Mouse (Mus musculus): ENCODE measurements at regions not wholly inside any gene's neighbourhood (a gene's known extent, or its start where the extent isn't known, plus 50 kb on each side); places are given as distances from the start of the nearest gene placed in this dataset.
"Not testable (repeated sequence)": the region's sequence is repeated elsewhere in the genome, so short reads cannot be mapped to it uniquely, and the experiment has no call there.

DNA sequence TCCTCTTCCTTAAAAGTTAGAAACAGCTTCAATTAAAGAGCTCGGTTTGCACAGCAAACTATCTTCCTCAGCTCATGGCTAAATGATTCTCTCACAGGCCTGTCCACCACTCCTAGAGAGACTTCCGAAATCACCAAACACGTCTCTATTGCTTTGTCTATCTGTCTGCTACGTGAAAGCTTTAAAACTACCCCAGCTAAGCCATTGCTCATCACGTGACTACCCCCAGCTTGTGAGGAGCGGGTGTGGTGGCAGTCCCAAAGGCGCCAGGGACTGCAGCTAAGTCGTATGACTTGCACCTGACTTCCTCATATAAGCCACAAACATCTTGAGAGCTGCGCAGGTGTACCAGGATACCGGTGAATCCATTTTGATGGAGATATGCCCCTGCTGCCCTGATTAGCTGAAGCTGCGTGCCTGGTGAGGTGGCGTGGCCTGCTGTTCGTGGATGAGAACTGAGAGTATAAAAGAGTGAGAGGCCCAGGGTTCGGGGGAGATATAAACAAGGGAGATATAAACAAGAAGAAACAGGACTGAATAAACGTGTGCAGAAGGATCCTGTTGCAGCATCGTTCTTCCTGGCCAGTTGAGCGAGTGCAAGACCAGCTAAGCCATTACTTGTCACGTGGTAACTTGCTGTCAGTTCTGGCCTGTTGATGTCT, 105.8 kb upstream of the Intu start:
- 61% methylated on average over 16 of the region's 18 CpGs for WGBS

DNA sequence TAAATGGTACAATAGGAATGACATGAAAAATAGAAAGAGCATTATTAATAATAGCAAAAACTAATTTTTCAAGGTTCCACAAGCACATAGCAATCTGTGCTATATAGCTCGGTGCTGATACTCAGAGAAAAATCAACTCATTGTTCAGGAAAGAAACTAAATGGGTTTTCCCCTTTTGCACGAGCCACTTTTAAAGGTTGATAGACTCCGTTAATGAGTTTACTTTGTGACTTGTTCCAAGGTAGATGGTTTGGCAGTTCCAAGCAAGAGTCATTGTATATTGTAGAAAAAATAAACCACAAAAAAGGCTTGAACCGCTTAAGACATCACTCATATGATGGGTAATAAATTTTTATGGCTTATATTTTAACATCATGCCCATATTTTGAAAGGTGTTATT, 105.0 kb upstream of the Intu start:
- no peaks in the 10 kb centered on the region for H3K9me3 ChIP-seq
- 85% methylated on average over 4 of the region's 4 CpGs for WGBS
- no peak overlapping the region for H3K27ac ChIP-seq
- no peaks in the 10 kb centered on the region for H3K36me3 ChIP-seq
- H3K9ac ChIP-seq = no peak overlapping the region
- no peak overlapping the region for H3K4me2 ChIP-seq
- no peak overlapping the region for H3K4me3 ChIP-seq
- no peaks in the 10 kb centered on the region for H3K4me1 ChIP-seq (replicated peaks)
- no peaks in the 10 kb centered on the region for H3K27me3 ChIP-seq
- ATAC-seq (ENCODE audit: low FRiP score) = no peak

More for the DNA sequence above, 105.8 kb upstream of the Intu start:
- not testable (repeated sequence) for H3K36me3 ChIP-seq; H3K27ac ChIP-seq; H3K9me3 ChIP-seq; H3K27me3 ChIP-seq; ATAC-seq (ENCODE audit: low FRiP score); H3K4me1 ChIP-seq (replicated peaks); H3K9ac ChIP-seq; H3K4me3 ChIP-seq; H3K4me2 ChIP-seq

DNA sequence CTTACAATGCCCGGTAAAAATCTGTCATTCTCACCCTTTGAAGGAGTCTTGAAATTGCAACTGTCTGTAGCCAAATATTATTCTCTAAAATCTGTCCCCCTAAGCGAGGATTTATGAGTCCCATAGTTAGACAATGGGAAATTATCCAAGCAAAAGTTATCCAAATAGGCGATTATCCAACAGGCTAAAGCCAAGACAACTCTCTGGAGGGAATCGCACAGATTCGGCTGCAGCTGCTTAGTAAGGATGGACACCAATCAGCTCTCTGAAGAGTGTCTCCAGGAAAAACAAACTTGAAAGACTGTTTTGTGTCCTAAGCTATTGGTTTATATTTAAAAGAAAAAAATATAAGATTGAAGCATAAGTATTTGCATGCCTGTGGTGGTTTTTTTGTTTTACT, 103.1 kb upstream of the Intu start:
- Histone ChIP-seq H3K4me2 (no peak overlapping the region), H3K4me3 (no peak overlapping the region), H3K9ac (no peak overlapping the region), H3K27ac (no peak overlapping the region), H3K36me3 (no peaks in the 10 kb centered on the region), H3K9me3 (no peaks in the 10 kb centered on the region), H3K27me3 (no peaks in the 10 kb centered on the region), H3K4me1 (replicated peaks) (no peaks in the 10 kb centered on the region)
- 82% methylated on average over 5 of the region's 5 CpGs for WGBS
- no peak for ATAC-seq (ENCODE audit: low FRiP score)

DNA sequence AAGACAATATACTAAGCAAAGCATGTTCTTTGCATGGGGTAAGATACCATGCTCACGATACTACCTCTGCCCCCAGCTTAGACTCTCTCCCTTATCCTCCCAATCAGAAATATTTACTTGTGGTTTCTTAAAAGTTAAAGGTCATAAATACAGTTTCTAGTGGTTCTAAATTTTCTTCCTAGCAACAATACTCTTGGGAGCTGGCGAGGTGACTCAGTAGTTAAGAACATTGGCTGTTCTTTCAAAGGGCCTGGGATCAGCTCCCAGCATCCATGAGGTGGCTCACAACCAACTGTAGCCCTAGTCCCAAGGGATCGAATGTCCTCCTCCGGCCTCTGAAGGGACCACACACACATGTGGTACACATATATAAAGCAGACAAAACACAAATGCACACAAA, 92.8 kb upstream of the Intu start:
- Histone ChIP-seq H3K4me3 (no peak overlapping the region), H3K9ac (no peak overlapping the region), H3K36me3 (no peaks in the 10 kb centered on the region), H3K27me3 (no peaks in the 10 kb centered on the region), H3K4me2 (no peak overlapping the region), H3K9me3 (no peaks in the 10 kb centered on the region), H3K4me1 (replicated peaks) (no peaks in the 10 kb centered on the region), H3K27ac (no peak overlapping the region)
- ATAC-seq (ENCODE audit: low FRiP score) = no peak
- 91% methylated on average over 4 of the region's 4 CpGs for WGBS

DNA sequence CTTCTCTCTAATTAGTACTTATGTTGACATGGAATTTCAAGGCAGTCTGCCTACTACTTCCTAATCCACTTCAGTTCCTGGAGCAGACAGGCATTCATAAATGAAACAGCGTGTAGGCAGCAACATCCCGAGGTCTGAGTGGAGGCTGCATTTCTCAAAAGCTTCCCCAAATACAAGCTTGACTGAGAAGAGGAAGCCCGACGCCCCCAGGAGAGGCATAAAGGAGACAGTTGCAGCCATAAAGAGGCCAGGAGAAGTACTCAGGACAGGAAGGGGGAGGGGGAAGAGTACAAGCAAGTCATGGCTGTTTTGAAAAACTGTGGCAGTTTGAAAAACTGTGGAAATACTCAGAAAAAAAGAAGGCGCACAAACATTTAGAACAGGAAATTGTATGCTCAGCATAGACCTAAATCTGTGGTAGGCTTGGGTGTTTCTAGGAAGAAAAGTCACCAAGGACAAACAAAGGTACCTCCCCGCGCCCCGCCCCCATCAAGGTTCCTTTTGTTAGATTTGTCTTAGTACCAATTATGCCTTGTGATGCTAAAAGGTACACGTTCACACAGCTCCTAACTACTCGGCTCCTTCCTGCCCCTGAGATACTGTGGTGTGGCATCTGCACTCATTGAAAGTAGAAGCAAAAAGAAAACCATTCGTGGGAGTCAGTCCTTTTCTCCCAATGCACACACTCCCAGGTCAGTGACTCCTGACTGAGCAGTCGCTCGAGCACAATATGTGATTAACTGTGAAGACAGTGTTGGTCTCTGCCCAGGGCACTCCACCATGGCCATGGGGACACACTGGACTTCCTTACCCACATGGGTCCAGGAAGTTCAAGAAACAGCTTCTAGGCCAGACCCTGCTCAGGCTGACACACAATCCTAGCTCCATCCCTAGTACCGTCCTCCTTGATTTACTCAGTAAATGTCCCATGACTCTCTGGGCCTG, 89.7 kb upstream of the Intu start:
- Histone ChIP-seq H3K27me3 (no peaks in the 10 kb centered on the region), H3K9ac (no peak overlapping the region), H3K9me3 (no peaks in the 10 kb centered on the region), H3K27ac (no peak overlapping the region), H3K36me3 (no peaks in the 10 kb centered on the region), H3K4me1 (replicated peaks) (peaks cover 5% of the 10 kb centered on the region; the same call in 1 of the 2 replicates), H3K4me3 (no peak overlapping the region), H3K4me2 (no peak overlapping the region)
- WGBS = 51% methylated on average over 14 of the region's 14 CpGs
- ATAC-seq (ENCODE audit: low FRiP score) = no peak

DNA sequence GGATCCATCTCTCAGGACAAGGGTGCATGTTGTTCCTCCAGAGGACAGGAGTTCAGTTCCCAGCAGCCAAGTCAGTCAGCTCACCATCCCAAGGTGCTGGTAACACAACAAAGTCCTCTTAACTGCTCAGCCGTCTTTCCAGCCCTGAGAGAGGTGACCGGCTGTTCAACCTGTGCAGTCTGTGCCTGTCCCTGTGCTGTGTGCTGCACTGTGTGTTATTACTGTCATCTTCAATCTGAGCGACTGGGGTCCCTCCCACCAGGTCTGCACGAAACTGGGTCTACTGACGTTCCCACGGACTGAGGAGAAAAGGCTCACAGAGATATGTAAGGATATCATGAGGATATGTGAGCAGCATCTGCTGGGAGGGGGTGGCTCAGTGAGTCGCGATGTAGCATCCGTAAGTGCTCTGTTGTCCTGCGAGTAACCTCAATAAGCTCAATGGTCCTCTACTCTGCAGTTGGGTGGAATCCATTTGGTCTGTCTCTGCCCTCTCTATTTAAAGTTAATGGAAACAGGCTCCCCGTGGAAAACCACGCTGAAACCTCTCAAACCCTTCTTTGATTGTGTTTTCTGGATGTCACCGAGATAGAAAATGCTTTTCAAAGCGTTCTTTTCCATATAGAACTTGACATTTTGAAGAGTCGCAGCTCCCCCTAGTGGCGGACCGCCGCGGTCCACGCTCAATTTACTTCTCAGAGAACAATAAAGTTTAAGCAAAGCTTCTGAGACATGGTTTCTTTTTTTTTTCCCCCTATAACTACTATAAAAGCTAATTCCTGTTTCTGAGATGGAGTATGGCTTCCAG, 87.1 kb upstream of the Intu start:
- H3K4me3 ChIP-seq = peak overlapping the region; percentile 22
- no peak overlapping the region for H3K27ac ChIP-seq
- H3K27me3 ChIP-seq = no peaks in the 10 kb centered on the region
- no peaks in the 10 kb centered on the region for H3K36me3 ChIP-seq
- 29% methylated on average over 20 of the region's 20 CpGs for WGBS
- peak overlapping the region; percentile 44 for H3K4me2 ChIP-seq
- H3K9me3 ChIP-seq = no peaks in the 10 kb centered on the region
- ATAC-seq (ENCODE audit: low FRiP score) = peak; percentile 81
- peak overlapping the region; percentile 9; the same call in 1 of the 2 replicates for H3K9ac ChIP-seq
- peaks cover 5% of the 10 kb centered on the region; the same call in 1 of the 2 replicates for H3K4me1 ChIP-seq (replicated peaks)

DNA sequence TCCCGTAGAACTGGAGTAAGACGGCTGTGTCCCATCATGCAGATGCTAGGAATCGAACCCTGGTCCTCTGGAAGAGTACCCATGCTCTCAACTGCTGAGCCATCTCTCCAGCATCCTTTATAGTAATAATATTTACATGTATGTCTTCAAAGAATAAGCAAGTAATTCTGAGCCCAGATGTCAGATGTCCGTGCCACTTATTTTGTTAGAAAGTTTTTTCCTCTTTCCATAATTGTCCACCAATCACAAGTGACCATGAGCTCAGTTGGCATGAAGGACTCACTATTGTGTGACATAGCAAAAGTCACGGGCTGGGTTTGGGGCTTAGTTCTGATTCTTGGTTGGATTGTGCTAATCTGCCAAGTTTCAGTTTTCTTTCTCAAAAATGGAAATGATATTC, 78.1 kb upstream of the Intu start:
- no peaks in the 10 kb centered on the region for H3K9me3 ChIP-seq
- H3K4me1 ChIP-seq (replicated peaks) = no peaks in the 10 kb centered on the region
- WGBS = 92% methylated on average over 5 of the region's 5 CpGs
- no peak overlapping the region for H3K4me2 ChIP-seq
- no peak for ATAC-seq (ENCODE audit: low FRiP score)
- H3K27me3 ChIP-seq = no peaks in the 10 kb centered on the region
- no peak overlapping the region for H3K9ac ChIP-seq
- no peak overlapping the region for H3K27ac ChIP-seq
- no peaks in the 10 kb centered on the region for H3K36me3 ChIP-seq
- H3K4me3 ChIP-seq = no peak overlapping the region

DNA sequence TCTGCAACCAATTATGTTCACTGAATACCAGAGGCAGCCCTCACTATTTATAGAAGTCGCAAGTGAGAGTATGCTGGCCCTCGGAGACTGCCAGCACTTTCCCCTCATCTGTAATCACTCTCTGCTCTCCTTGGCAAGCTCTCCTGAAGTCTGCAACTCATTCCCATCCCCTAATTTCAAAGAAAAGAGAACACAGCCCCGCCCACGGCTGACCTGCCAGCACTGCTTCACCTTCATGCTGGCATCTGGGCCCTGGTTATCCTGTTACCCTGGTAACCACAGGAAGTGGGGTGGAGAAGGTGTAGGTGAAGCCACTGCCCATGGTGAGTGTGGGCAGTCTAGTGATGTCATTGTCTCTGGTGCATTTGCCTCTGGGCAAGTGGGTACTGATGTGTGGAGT, 77.5 kb upstream of the Intu start:
- no peak overlapping the region for H3K4me3 ChIP-seq
- H3K9ac ChIP-seq = no peak overlapping the region
- no peak overlapping the region for H3K27ac ChIP-seq
- ATAC-seq (ENCODE audit: low FRiP score) = no peak
- H3K36me3 ChIP-seq = no peaks in the 10 kb centered on the region
- no peaks in the 10 kb centered on the region for H3K27me3 ChIP-seq
- WGBS = 65% methylated on average over 4 of the region's 4 CpGs
- no peaks in the 10 kb centered on the region for H3K9me3 ChIP-seq
- H3K4me2 ChIP-seq = no peak overlapping the region
- no peaks in the 10 kb centered on the region for H3K4me1 ChIP-seq (replicated peaks)

DNA sequence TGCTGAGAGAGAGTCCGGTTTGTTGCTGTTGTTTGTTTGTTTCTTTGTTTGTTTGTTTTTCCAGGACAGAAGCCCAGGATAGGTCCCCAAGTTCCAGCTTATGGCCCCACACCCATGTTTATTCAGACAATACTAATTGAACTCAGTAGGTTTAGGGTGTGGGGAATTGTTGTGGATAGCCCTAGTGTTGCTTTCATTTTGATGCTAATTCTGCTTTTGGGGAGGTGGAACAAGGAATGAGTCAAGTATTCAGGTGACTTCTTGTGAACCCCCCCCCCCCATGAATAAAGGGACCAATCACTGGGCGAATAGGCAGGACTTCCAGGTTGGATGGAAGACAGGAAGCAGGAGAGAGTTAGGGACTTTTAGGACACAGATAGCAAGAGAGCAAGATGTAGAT, 75.0 kb upstream of the Intu start:
- H3K4me2 ChIP-seq = no peak overlapping the region
- H3K9ac ChIP-seq = no peak overlapping the region
- no peak overlapping the region for H3K27ac ChIP-seq
- H3K4me3 ChIP-seq = no peak overlapping the region
- H3K36me3 ChIP-seq = no peaks in the 10 kb centered on the region
- 78% methylated on average over 2 of the region's 2 CpGs for WGBS
- no peaks in the 10 kb centered on the region for H3K27me3 ChIP-seq
- no peaks in the 10 kb centered on the region for H3K4me1 ChIP-seq (replicated peaks)
- H3K9me3 ChIP-seq = no peaks in the 10 kb centered on the region
- ATAC-seq (ENCODE audit: low FRiP score) = no peak

DNA sequence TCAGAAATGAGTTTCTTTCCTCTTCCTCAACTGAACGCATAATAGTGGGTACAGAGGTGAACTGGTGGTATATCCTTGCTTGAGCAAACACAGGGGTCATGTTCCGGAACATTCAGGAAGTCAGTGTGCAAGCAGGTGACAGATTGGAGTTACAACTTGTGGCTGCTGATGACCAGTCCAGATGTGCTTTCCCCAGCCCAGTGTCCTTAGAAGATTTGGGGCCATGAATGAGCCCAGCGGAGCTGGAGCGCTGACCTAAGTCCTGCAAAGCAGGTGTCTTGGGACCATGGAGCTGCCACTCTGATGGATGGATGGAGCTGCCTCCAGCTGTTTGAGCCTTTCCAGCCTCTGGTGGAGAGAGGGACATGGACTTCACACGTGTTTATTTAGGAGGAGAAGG, 72.6 kb upstream of the Intu start:
- H3K9ac ChIP-seq = no peak overlapping the region
- no peak overlapping the region for H3K4me3 ChIP-seq
- ATAC-seq (ENCODE audit: low FRiP score) = no peak
- H3K36me3 ChIP-seq = no peaks in the 10 kb centered on the region
- no peak overlapping the region for H3K4me2 ChIP-seq
- no peak overlapping the region for H3K27ac ChIP-seq
- no peaks in the 10 kb centered on the region for H3K4me1 ChIP-seq (replicated peaks)
- H3K27me3 ChIP-seq = no peaks in the 10 kb centered on the region
- no peaks in the 10 kb centered on the region for H3K9me3 ChIP-seq
- 87% methylated on average over 5 of the region's 5 CpGs for WGBS

DNA sequence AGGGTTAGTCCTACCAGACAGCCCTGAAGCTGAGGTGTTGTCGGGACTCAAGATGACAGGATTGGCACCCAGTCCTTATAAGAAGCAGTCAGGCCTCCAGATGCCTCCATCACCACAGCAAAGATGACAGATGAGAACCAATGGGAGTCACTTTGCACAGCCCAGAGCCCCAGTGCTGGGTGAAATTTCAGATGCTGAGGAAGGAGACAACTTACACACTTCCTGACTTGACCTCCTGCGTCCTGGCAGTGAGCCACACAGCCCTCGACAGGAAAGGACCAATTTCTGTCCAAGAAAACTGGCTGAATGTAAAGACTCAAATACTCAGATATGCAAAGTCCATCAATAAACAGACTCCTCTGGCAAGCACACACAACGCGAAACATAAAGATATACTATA, 67.6 kb upstream of the Intu start:
- ATAC-seq (ENCODE audit: low FRiP score) = no peak
- Histone ChIP-seq H3K4me1 (replicated peaks) (no peaks in the 10 kb centered on the region), H3K27me3 (no peaks in the 10 kb centered on the region), H3K4me3 (no peak overlapping the region), H3K27ac (no peak overlapping the region), H3K9me3 (no peaks in the 10 kb centered on the region), H3K36me3 (no peaks in the 10 kb centered on the region), H3K9ac (no peak overlapping the region), H3K4me2 (no peak overlapping the region)
- WGBS = 84% methylated on average over 5 of the region's 5 CpGs

DNA sequence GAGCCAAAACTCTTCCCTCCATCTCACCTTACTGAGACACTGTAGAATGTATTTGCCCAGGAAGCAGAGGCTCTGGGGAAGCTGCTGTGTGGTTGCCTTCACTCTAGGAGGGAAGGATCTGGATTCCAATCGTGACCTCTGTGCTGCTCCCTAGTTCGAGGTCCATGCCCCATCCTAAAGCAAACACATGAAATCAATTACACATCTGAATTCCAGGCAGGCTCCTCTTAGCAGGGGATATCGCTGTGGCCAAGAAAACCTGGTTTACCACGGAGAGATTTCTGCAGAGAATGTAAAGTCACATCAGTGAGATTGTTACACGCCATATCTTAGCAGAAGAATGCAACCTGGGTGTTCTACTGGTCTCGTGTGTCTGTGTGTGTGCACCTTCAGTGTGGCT, 61.0 kb upstream of the Intu start:
- Histone ChIP-seq H3K27ac (no peak overlapping the region), H3K36me3 (no peaks in the 10 kb centered on the region), H3K27me3 (no peaks in the 10 kb centered on the region), H3K9me3 (no peaks in the 10 kb centered on the region), H3K4me1 (replicated peaks) (no peaks in the 10 kb centered on the region), H3K9ac (no peak overlapping the region), H3K4me2 (no peak overlapping the region), H3K4me3 (no peak overlapping the region)
- no peak for ATAC-seq (ENCODE audit: low FRiP score)
- WGBS = 67% methylated on average over 6 of the region's 6 CpGs
